Mouse (Mus musculus): ENCODE data around the gene Gtf2a1.
"Not testable (repeated sequence)": the region's sequence is repeated elsewhere in the genome, so short reads cannot be mapped to it uniquely, and the experiment has no call there.

Gene Gtf2a1

GRCm38 (mm10) chr12:91582362-91583002 lies 7.8 kb downstream of the Gtf2a1 start:
- in situ Hi-C loops (cut with MboI, MseI): loop anchor here in 1 of 2 experiments (25.0 kb wide), 1 partner anchor 395 kb away; no protein-coding TSS in a partner anchor

- in situ Hi-C loops (cut with MboI, MseI): loop anchor here in 1 of 2 experiments (25.0 kb wide), 1 partner anchor 394 kb away; no protein-coding TSS in a partner anchor
These were observed 8.8 kb downstream of the Gtf2a1 start for GRCm38 (mm10) chr12:91581204-91582070.

GRCm38 (mm10) chr12:91579665-91580064 lies 10.6 kb downstream of the Gtf2a1 start:
- in situ Hi-C loops (cut with MboI, MseI): loop anchor here in 1 of 2 experiments (25.0 kb wide), 1 partner anchor 392 kb away; no protein-coding TSS in a partner anchor

GRCm38 (mm10) chr12:91571708-91572107 lies 18.6 kb downstream of the Gtf2a1 start:
- in situ Hi-C loops (cut with MboI, MseI): no loop called here

- in situ Hi-C loops (cut with MboI, MseI): no loop called here
These were observed 21.0 kb downstream of the Gtf2a1 start for GRCm38 (mm10) chr12:91569255-91569654.

GRCm38 (mm10) chr12:91567145-91567544 lies 23.1 kb downstream of the Gtf2a1 start:
- in situ Hi-C loops (cut with MboI, MseI): no loop called here

- in situ Hi-C loops (cut with MboI, MseI): not testable (repeated sequence)
These were observed 32.1 kb downstream of the Gtf2a1 start for GRCm38 (mm10) chr12:91558152-91558551.

GRCm38 (mm10) chr12:91557358-91558005 lies 32.8 kb downstream of the Gtf2a1 start:
- in situ Hi-C loops (cut with MboI, MseI): not testable (repeated sequence)

GRCm38 (mm10) chr12:91551773-91552526 lies 38.3 kb downstream of the Gtf2a1 start:
- in situ Hi-C loops (cut with MboI, MseI): no loop called here

GRCm38 (mm10) chr12:91549471-91549870 lies 40.8 kb downstream of the Gtf2a1 start:
- in situ Hi-C loops (cut with MboI, MseI): loop anchor here in 1 of 2 experiments (10.0 to 25.0 kb wide), 2 partner anchors 487 to 1085 kb away; no protein-coding TSS in a partner anchor

- in situ Hi-C loops (cut with MboI, MseI): loop anchor here in 1 of 2 experiments (10.0 to 25.0 kb wide), 2 partner anchors 478 to 1075 kb away; no protein-coding TSS in a partner anchor
These were observed 50.1 kb downstream of the Gtf2a1 start for GRCm38 (mm10) chr12:91540202-91540601.

- in situ Hi-C loops (cut with MboI, MseI): loop anchor here in 1 of 2 experiments (25.0 kb wide), 1 partner anchor 472 kb away; no protein-coding TSS in a partner anchor
These were observed 55.8 kb downstream of the Gtf2a1 start for GRCm38 (mm10) chr12:91534514-91534913.

- in situ Hi-C loops (cut with MboI, MseI): loop anchor here in 1 of 2 experiments (10.0 to 25.0 kb wide), 2 partner anchors 111 to 911 kb away; no protein-coding TSS in a partner anchor
These were observed 66.7 kb downstream of the Gtf2a1 start for GRCm38 (mm10) chr12:91523626-91524025.

- in situ Hi-C loops (cut with MboI, MseI): loop anchor here in 1 of 2 experiments (25.0 kb wide), 1 partner anchor 106 kb away; no protein-coding TSS in a partner anchor
These were observed 72.5 kb downstream of the Gtf2a1 start for GRCm38 (mm10) chr12:91517808-91518207.

- in situ Hi-C loops (cut with MboI, MseI): loop anchor here in 1 of 2 experiments (25.0 kb wide), 1 partner anchor 102 kb away; no protein-coding TSS in a partner anchor
These were observed 76.3 kb downstream of the Gtf2a1 start for GRCm38 (mm10) chr12:91513980-91514379.

GRCm38 (mm10) chr12:91511766-91512165 lies 78.5 kb downstream of the Gtf2a1 start:
- in situ Hi-C loops (cut with MboI, MseI): loop anchor here in 1 of 2 experiments (25.0 kb wide), 1 partner anchor 99 kb away; no protein-coding TSS in a partner anchor

Measured in T-helper 17 cell (primary cell).